Mouse (Mus musculus) thymus, postnatal 0 days (tissue): ENCODE results near the gene Olfr816. TPM values are rescaled to one million over a fixed set of nuclear protein-coding genes. Genes with fewer than 3 reads are reported as not detected.
"Not testable (repeated sequence)": the region's sequence is repeated elsewhere in the genome, so short reads cannot be mapped to it uniquely, and the experiment has no call there.

Source experiments
- DNase-seq: peaks from one replicate; pipeline ENCODE4 v3.0.0-alpha.2; 2015; ENCODE audit warnings: low spot score
- polyA plus RNA-seq: library from polyadenylated mRNA; unstranded; fragments of >200 nt; fragmentation: Nextera tagmentation; extraction: Ambion mirVana; gene quantifications from 2 replicates; pipeline ENCODE4 v1.2.1, GENCODE M21; 2015

The Olfr816 gene
- polyA plus RNA-seq = not detected in 2 replicates

DNA sequence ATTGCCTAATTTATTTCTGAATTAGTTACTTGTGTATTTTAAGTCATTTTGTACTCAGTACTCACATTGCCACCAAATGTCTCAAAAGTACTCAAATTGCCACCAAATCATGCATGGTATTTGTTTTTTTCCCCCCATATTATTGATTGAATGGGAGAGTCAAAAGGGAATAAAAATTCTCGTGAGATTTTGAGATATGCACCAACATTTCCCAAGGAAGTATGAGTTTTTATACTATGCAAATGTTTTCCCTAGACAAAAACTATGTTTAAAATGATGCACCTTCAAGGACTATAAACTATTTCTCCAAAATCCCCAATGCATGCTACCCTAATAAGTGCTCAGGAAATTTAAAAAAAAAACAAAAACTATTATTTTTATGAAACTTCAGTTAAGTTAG is at the start of gene Olfr816:
Gene Olfr816 (minus strand): TSS at position 101 of the 400 bp plus-strand sequence.
- no peak for DNase-seq

DNA sequence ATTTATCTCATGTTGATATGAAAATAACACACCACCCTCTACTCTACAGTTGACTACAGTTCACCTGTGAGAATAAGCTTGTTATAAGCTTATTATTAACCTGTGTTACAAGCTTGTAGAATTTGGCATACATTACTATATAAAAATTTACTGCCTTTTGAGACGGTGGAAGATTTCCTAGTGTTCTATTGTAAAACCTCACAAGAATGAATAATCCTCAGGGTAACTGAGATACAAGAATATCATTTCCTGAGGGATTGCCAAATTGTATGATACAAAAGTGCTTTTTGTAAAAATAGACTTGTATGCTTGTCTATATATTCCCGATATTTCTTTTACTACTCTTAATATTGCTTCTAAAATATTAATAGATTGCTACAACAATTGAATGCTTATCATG is 33.6 kb upstream of the Olfr816 start, which contains the start of gene Olfr818:
Gene Olfr818 (minus strand): TSS at position 101 of the 400 bp plus-strand sequence.
- DNase-seq = no peak

DNA sequence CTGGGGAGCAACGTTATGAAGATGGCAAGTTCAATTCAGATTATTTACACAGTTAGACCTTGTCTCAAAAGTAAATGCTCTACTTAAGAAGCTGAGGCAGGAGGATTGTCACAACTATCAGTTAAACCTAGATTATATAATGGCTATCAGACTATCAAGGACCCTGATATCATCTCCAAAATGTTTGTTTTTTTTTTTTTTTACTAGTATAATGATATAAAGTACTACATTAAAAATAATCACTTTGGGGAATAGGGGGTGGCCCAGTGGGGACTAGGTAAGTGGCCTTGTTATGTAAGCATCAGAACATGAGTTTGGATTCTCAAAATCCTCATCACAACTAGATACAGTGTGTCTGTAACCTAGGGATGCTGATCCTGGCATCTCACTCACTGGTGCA is 9.6 kb downstream of the Olfr816 start, which contains the start of gene Olfr815:
Gene Olfr815 (minus strand): TSS at position 101 of the 400 bp plus-strand sequence.
- not testable (repeated sequence) for DNase-seq

DNA sequence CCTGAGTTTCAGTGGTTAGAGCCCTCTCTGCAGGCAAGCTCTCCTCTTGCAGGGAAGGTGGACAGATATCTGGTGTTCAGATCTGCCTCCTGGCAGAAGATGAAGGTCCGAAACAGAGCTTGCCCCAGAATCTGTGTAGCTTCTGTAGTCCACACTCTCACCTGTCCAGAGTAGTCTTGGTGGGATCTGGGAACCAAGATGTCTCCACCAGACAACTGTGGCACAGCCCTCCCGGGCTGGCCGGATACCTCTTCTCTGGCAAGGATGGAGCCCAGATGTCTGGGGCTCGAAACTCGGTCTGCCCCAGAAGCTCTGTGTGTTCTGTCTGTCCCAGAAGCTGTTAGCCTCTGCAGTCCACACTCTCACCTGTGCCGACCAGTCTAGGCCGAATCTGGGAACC is 29.5 kb downstream of the Olfr816 start:
- no peak for DNase-seq

DNA sequence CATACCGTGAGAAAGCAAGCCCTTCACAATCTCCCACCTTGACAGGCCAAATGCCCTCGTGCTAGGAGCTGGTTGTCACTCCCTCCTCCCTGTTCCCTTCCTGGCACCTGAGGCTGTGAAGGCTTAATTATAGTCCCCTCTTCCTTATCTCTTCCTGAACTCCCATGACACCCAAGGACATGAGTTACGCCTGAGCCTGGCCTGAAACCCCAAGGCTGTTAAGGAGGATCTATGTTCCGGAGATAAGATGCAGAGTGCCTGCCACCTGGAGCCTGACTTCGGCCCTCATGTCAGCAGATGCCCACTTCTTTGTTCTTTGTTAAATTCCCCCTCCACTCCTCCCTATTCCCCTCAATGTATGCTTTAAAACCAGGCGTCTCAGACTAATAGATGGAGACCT is 29.9 kb downstream of the Olfr816 start:
- not testable (repeated sequence) for DNase-seq

DNA sequence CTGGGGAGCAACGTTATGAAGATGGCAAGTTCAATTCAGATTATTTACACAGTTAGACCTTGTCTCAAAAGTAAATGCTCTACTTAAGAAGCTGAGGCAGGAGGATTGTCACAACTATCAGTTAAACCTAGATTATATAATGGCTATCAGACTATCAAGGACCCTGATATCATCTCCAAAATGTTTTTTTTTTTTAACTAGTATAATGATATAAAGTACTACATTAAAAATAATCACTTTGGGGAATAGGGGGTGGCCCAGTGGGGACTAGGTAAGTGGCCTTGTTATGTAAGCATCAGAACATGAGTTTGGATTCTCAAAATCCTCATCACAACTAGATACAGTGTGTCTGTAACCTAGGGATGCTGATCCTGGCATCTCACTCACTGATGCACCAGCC is 35.6 kb downstream of the Olfr816 start, which contains the start of gene Olfr814:
Gene Olfr814 (minus strand): TSS at position 101 of the 400 bp plus-strand sequence.
- not testable (repeated sequence) for DNase-seq

Other genes starting within 250 kb of the Olfr816 start
- gene Olfr801, start 241.7 kb downstream of the Olfr816 start, polyA plus RNA-seq = not detected in 2 replicates
- gene Olfr802, start 227.4 kb downstream of the Olfr816 start, polyA plus RNA-seq = 0.05 and 0.09 TPM in 2 replicates
- gene Olfr803, start 221.3 kb downstream of the Olfr816 start, polyA plus RNA-seq = not detected in 2 replicates
- not detected in 2 replicates for gene Olfr804, start 212.4 kb downstream of the Olfr816 start, polyA plus RNA-seq
- gene Olfr805, start 186.2 kb downstream of the Olfr816 start, polyA plus RNA-seq = not detected in 2 replicates
- gene Olfr806, start 173.7 kb downstream of the Olfr816 start, polyA plus RNA-seq = not detected in 2 replicates
- gene Olfr807, start 157.8 kb downstream of the Olfr816 start, polyA plus RNA-seq = not detected in 2 replicates
- not detected in 2 replicates for gene Olfr808, start 150.1 kb downstream of the Olfr816 start, polyA plus RNA-seq
- not detected in 2 replicates for gene Olfr809, start 141.0 kb downstream of the Olfr816 start, polyA plus RNA-seq
- gene Olfr810, start 120.7 kb downstream of the Olfr816 start, polyA plus RNA-seq = not detected in 2 replicates
- gene Olfr811, start 111.2 kb downstream of the Olfr816 start, polyA plus RNA-seq = not detected in 2 replicates
- not detected in 2 replicates for gene Olfr812, start 69.5 kb downstream of the Olfr816 start, polyA plus RNA-seq
- not detected in 2 replicates for gene Olfr813, start 60.2 kb downstream of the Olfr816 start, polyA plus RNA-seq
- gene Olfr814, start 35.7 kb downstream of the Olfr816 start, polyA plus RNA-seq = not detected in 2 replicates
- not detected in 2 replicates for gene Olfr815, start 9.7 kb downstream of the Olfr816 start, polyA plus RNA-seq
- gene Olfr818, start 33.5 kb upstream of the Olfr816 start, polyA plus RNA-seq = not detected in 2 replicates
- not detected in 2 replicates for gene Olfr819, start 51.7 kb upstream of the Olfr816 start, polyA plus RNA-seq
- not detected in 2 replicates for gene Olfr247, start 60.5 kb upstream of the Olfr816 start, polyA plus RNA-seq
- not detected in 2 replicates for gene Gm10310, start 69.5 kb upstream of the Olfr816 start, polyA plus RNA-seq
- not detected in 2 replicates for gene Olfr820, start 97.0 kb upstream of the Olfr816 start, polyA plus RNA-seq
- not detected in 2 replicates for gene Olfr821, start 114.8 kb upstream of the Olfr816 start, polyA plus RNA-seq
- not detected in 2 replicates for gene Olfr822, start 155.6 kb upstream of the Olfr816 start, polyA plus RNA-seq
- not detected in 2 replicates for gene Olfr823, start 199.8 kb upstream of the Olfr816 start, polyA plus RNA-seq
- not detected in 2 replicates for gene Olfr824, start 214.4 kb upstream of the Olfr816 start, polyA plus RNA-seq